Mouse (Mus musculus) kidney, embryonic 16.5 days (tissue): ENCODE data around the gene Coa4. TPM values are rescaled to one million over a fixed set of nuclear protein-coding genes. Genes with fewer than 3 reads are reported as not detected.
A peak's percentile ranks its signal among the peaks of the same experiment; 100 is the strongest.

ENCODE experiments used
- ATAC-seq: fragments of 200-750 bp; cut with Nextera tagmentation; 2 replicates; pipeline ENCODE4 v1.8.0; 2017; ENCODE audit warnings: moderate TSS enrichment; ENCODE audit not compliant: low FRiP score, low TSS enrichment
- H3K27ac ChIP-seq: fragments of 300-500 bp; sonication (generic); 2 replicates; pipeline ENCODE4 v1.5.1; 2014; ENCODE audit warnings: low read length
- H3K27me3 ChIP-seq: fragments of 300-500 bp; sonication (generic); 2 replicates; pipeline ENCODE4 v1.6.1; 2014; ENCODE audit warnings: low read length, control low read depth, mixed read lengths; ENCODE audit not compliant: insufficient read depth
- H3K36me3 ChIP-seq: fragments of 300-500 bp; sonication (generic); 2 replicates; pipeline ENCODE4 v1.6.1; 2014; ENCODE audit warnings: low read length, control low read depth, mixed read lengths; ENCODE audit not compliant: insufficient read depth
- H3K4me1 ChIP-seq: fragments of 300-500 bp; sonication (generic); 2 replicates; pipeline ENCODE4 v1.6.1; 2014; ENCODE audit warnings: low read length, control low read depth, mixed read lengths; ENCODE audit not compliant: insufficient read depth
- H3K4me2 ChIP-seq: fragments of 300-500 bp; sonication (generic); replicated peaks from 2 replicates; pipeline ENCODE4 v1.6.1; 2014; ENCODE audit warnings: low read depth, low read length
- H3K4me3 ChIP-seq: fragments of 300-500 bp; sonication (generic); 2 replicates; pipeline ENCODE4 v1.5.1; 2014; ENCODE audit warnings: mild to moderate bottlenecking, low read length
- H3K9ac ChIP-seq: fragments of 300-500 bp; sonication (generic); replicated peaks from 2 replicates; pipeline ENCODE4 v1.6.1; 2014; ENCODE audit warnings: low read length
- H3K9me3 ChIP-seq: fragments of 300-500 bp; sonication (generic); 2 replicates; pipeline ENCODE4 v1.6.1; 2016; ENCODE audit warnings: low read length, control low read depth
- WGBS: fragments of 180-500 bp; shearing (Covaris S2); extraction: QIAGEN DNeasy Blood & Tissue Kit; methylation state at CpG from one replicate; pipeline ENCODE4 v1.1.7; 2014; 5-methylcytosine and 5-hydroxymethylcytosine counted together
- polyA plus RNA-seq: library from polyadenylated mRNA; unstranded; fragments of >200 nt; fragmentation: Nextera tagmentation; extraction: Ambion mirVana; gene quantifications from 2 replicates; pipeline ENCODE4 v1.2.1, GENCODE M21; 2015

Gene Coa4
- polyA plus RNA-seq, 1 experiment from 2014 or later = 26.3 TPM

DNA sequence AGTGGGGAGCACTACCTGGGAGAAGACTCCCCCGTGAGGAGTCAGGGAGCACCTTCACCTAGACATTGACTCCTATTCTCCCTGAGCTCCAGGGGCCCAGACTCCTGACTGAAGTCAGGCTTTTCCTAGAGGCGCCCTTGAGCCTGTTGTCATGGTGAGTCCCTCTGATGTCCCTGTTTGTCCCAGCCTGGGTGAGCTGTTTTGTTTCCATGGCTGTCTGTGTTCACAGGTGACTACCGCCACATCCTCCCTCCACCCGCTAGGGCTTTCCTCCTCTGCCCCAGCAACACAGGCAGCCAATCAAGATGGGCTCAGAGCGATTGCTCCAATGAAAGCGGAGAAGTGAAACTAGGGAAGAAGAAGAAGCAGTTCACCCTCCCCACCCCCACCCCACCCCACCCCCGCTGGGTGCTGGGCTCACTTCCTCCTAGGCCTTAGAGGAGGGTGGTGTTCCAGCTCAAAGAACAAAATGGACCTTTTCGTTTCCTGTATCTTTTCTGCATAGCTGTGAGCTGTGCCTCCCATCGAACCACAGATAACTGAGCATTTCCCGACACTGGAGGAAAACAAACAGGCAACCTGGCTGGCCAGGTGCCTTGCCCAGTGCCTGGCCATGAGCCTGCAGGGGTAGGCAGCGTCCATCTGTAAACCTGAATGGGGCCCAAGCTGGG is 41.2 kb upstream of the Coa4 start:
- Histone ChIP-seq H3K4me3 (peak overlapping the region; percentile 21), H3K4me2 (peak overlapping the region; percentile 93), H3K27me3 (no peaks in the 10 kb centered on the region), H3K27ac (peak overlapping the region; percentile 84), H3K36me3 (peaks cover 36% of the 10 kb centered on the region), H3K4me1 (peaks cover 35% of the 10 kb centered on the region), H3K9me3 (no peaks in the 10 kb centered on the region), H3K9ac (peak overlapping the region; percentile 47)
- 21% methylated on average over 11 of the region's 11 CpGs for WGBS
- peak; percentile 75 for ATAC-seq

DNA sequence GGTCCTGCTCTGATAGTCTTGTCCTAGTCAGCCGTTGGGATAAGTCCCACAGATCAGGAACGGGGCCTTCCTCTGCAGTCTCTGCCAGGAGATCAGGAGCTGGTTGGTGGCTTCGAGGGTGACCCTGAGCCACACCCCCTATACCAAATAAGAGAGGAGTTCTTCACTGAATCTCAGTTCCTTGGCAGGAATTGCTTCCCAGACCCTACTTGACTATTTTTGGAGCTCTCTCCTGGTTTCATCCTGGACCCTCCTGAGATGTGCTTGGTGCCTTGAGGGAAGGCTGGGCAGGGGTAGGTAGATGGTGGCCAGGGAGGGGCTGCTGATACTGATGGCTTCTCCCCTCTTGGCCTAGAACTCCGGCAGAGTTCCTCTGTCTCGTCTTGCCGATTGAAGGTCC is 40.5 kb upstream of the Coa4 start:
- H3K9ac ChIP-seq = peak overlapping the region; percentile 47; the same call in 1 of the 2 replicates
- ATAC-seq = no peak
- 75% methylated on average over 6 of the region's 6 CpGs for WGBS
- H3K4me2 ChIP-seq = peak overlapping the region; percentile 93
- H3K4me3 ChIP-seq = peak overlapping the region; percentile 21; the same call in 1 of the 2 replicates
- H3K9me3 ChIP-seq = no peaks in the 10 kb centered on the region
- H3K27ac ChIP-seq = peak overlapping the region; percentile 84
- H3K27me3 ChIP-seq = no peaks in the 10 kb centered on the region
- H3K36me3 ChIP-seq = peaks cover 36% of the 10 kb centered on the region
- peaks cover 35% of the 10 kb centered on the region for H3K4me1 ChIP-seq

DNA sequence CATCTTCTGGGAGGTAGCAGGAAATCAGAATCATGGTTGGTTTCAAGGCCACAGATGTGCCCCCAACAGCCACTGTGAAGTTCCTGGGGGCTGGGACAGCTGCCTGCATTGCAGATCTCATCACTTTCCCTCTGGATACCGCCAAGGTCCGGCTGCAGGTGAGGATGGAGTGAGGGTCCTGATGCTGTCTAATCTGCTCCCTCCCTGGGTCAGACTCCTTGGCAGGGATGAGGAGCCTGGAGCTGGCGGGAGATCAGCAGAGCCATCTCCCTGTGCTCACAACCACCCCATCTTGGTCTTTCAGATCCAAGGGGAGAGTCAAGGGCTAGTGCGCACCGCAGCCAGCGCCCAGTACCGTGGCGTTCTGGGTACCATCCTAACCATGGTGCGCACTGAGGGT is 40.1 kb upstream of the Coa4 start:
- no peak overlapping the region for H3K9ac ChIP-seq
- no peaks in the 10 kb centered on the region for H3K27me3 ChIP-seq
- no peak for ATAC-seq
- H3K4me3 ChIP-seq = no peak overlapping the region
- 98% methylated on average over 9 of the region's 9 CpGs for WGBS
- H3K4me2 ChIP-seq = no peak overlapping the region
- no peaks in the 10 kb centered on the region for H3K9me3 ChIP-seq
- H3K36me3 ChIP-seq = peaks cover 36% of the 10 kb centered on the region
- peaks cover 35% of the 10 kb centered on the region for H3K4me1 ChIP-seq
- no peak overlapping the region for H3K27ac ChIP-seq

DNA sequence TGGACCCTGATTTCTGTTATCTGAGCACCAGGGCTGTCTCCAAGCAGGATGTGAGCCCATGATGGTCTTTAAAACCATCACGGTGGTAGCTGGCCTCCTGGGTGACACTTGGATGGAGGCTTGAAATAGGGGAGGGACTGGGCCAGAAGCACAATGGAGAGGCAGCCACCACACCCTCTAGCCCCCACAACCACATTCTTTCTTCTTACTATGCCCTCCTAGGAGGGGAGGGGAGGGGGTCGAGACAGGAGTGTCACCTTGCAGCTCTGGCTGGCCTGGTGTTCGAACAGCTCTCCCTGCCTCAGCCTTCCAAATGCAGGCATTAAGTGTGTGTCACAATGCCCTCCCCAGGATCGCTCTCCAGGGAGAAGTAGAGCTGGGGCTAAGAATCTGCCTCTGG is 39.5 kb upstream of the Coa4 start:
- Histone ChIP-seq H3K27ac (no peak overlapping the region), H3K4me2 (no peak overlapping the region), H3K36me3 (peaks cover 36% of the 10 kb centered on the region), H3K4me3 (no peak overlapping the region), H3K9ac (no peak overlapping the region), H3K9me3 (no peaks in the 10 kb centered on the region), H3K4me1 (peaks cover 32% of the 10 kb centered on the region), H3K27me3 (no peaks in the 10 kb centered on the region)
- 76% methylated on average over 4 of the region's 4 CpGs for WGBS
- no peak for ATAC-seq

DNA sequence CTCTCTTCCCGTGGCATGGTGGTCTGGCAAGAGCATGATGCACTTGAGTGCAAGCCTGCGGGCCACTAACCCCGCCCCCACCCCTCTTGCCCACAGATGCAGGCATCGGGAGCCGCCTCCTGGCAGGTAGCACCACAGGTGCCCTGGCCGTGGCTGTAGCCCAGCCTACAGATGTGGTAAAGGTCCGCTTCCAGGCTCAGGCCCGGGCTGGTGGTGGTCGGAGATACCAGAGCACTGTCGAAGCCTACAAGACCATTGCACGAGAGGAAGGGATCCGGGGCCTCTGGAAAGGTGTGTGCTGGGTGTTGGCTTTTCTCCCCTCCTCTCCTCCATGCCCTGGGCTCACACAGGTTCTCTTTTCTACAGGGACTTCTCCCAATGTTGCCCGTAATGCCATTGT is 38.9 kb upstream of the Coa4 start:
- no peak for ATAC-seq

DNA sequence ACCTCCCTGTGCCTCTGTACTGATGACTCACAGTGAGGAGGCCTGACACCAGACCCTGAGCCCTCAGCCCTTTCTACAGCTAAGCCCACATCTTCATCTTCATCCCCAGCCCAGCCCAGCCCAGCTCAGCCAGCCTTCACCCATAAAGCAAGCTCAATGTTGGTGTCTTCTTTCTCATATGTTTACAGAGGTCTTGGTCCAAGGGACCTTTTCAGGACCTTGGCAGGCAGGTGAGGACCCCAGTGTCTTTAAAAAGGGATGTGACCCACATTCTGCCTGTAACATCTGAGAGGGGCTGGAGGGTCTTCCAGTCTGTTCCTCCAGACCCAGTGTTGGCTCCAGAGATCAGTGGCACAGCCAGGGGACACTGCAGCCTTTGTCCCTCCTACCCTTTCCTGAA is 37.4 kb upstream of the Coa4 start:
- Histone ChIP-seq H3K27me3 (no peaks in the 10 kb centered on the region), H3K4me2 (no peak overlapping the region), H3K9me3 (no peaks in the 10 kb centered on the region), H3K27ac (no peak overlapping the region), H3K4me1 (peaks cover 23% of the 10 kb centered on the region), H3K9ac (no peak overlapping the region), H3K4me3 (no peak overlapping the region), H3K36me3 (peaks cover 36% of the 10 kb centered on the region)
- ATAC-seq = no peak

More for the DNA sequence above, 38.9 kb upstream of the Coa4 start:
- Histone ChIP-seq H3K4me1 (peaks cover 32% of the 10 kb centered on the region), H3K27me3 (no peaks in the 10 kb centered on the region), H3K9me3 (no peaks in the 10 kb centered on the region), H3K27ac (no peak overlapping the region), H3K9ac (no peak overlapping the region), H3K4me3 (no peak overlapping the region), H3K36me3 (peaks cover 36% of the 10 kb centered on the region), H3K4me2 (no peak overlapping the region)
- 90% methylated on average over 13 of the region's 13 CpGs for whole genome bisulfite sequencing

DNA sequence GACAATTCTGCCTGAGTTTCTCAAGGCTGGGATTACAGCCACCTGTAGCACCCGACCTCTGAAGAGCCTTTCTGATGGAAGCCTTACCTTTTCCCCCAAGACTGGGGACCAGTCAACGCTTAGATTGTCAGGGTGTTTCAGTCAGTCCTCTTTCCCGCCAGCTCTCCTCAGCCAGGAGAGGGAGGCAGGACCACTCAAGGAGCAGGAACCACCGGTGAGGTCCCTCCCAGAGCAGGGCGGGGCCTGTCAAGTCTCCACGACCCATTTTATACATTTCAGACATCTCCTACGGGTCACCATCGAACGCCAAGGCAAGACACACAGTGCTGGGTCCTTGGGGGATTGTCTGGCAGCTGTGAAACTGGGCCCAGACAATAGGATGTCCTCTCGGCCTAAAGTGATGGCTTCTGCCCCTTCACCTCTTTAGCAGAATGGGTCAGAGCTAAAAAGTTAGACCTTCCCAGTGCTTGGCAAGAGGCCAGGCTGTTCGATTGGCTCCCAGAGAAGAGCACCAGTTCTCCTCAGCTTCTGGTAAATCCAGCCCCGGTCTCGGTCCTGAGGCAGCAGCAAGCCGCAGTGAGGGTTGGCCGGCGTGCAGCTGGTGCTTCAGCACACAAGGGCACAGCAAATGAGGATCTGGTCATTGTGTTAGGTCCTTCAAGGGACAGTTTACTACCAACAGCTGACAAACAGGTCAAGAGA is 36.4 kb upstream of the Coa4 start:
- ATAC-seq = no peak
- Histone ChIP-seq H3K27me3 (no peaks in the 10 kb centered on the region), H3K36me3 (peaks cover 36% of the 10 kb centered on the region), H3K27ac (no peak overlapping the region), H3K9ac (no peak overlapping the region), H3K4me3 (no peak overlapping the region), H3K4me1 (peaks cover 16% of the 10 kb centered on the region), H3K9me3 (no peaks in the 10 kb centered on the region), H3K4me2 (no peak overlapping the region)
- WGBS = 66% methylated on average over 16 of the region's 16 CpGs

DNA sequence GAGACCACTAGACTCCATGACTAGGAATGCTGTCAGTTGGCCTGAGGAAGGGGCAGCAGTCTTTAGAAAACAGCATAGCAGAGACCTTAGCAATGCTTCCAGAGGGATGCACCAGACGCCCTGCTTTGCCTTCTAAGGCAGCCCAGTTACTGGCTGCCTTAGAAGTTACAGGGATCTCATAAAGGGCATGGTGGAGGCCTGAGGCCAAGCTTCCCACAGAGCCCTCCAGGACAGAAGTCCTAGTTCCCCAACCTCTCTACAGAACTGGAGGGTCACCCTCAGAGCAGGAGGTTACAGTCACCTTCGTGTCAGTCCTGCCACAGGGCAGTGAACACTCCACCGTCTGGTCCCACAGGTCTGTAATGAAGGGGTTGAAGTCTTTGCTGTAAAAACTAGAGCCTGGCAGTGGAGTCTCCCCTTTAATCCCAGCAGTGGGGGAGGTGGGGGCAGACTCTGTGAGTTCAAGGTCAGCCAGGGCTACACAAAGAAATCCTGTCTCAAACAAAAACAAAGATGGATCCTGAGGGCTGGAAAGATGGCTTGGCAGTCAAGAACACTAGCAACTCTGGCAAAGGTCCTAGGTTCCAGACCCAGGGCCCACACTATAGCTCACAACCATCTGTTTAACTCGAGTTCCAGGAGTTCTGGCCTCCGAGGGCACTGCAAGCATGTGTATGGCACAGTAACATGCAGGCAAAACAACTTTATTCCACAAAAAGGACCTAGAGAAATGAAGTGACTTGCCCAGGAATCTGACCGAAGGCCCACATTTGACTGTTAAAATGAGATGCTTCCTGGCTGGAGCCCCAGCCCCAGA is 35.6 kb upstream of the Coa4 start:
- H3K9me3 ChIP-seq = no peaks in the 10 kb centered on the region
- H3K36me3 ChIP-seq = peaks cover 36% of the 10 kb centered on the region
- no peak overlapping the region for H3K27ac ChIP-seq
- ATAC-seq = no peak
- H3K9ac ChIP-seq = no peak overlapping the region
- WGBS = 64% methylated on average over 6 of the region's 6 CpGs
- H3K4me1 ChIP-seq = peaks cover 8% of the 10 kb centered on the region
- H3K27me3 ChIP-seq = no peaks in the 10 kb centered on the region
- no peak overlapping the region for H3K4me2 ChIP-seq
- no peak overlapping the region for H3K4me3 ChIP-seq

DNA sequence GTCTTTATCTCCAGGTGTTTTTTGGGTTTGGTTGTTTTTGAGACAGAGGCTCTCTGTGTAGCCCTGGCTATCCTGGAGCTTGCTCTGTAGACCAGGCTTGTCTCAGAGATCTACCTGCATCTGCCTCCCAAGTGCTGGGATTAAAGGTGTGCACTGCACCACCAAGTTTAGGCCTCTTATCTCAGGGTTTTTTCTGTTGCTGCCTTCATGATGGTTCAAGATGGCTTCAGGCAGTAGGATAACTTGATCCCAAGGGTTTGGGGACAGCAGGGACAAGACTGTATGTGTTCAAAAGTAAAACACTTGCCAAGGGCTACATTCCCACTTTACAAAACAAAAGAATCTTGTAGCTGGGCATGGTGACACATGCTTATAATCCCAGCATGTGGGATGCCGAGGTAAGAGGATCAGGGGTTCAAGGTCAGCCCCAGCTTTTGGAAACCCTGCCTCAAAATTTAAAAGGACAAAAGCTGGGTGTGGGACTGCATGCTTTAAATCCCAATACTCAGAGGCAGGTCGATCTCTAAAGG is 35.0 kb upstream of the Coa4 start:
- no peaks in the 10 kb centered on the region for H3K27me3 ChIP-seq
- no peak overlapping the region for H3K27ac ChIP-seq
- no peak overlapping the region for H3K9ac ChIP-seq
- H3K9me3 ChIP-seq = no peaks in the 10 kb centered on the region
- H3K4me2 ChIP-seq = no peak overlapping the region
- H3K4me1 ChIP-seq = peaks cover 5% of the 10 kb centered on the region
- WGBS = 45% methylated on average over 2 of the region's 2 CpGs
- no peak for ATAC-seq
- H3K36me3 ChIP-seq = peaks cover 30% of the 10 kb centered on the region
- no peak overlapping the region for H3K4me3 ChIP-seq
